Mouse (Mus musculus) small intestine, adult 2 months (tissue): ENCODE measurements around the gene Zfp385b. TPM values are rescaled to one million over a fixed set of nuclear protein-coding genes. Genes with fewer than 3 reads are reported as not detected.

Experiments used
- H3K27ac ChIP-seq: fragments of 200-500 bp; 2 replicates; pipeline ENCODE4 v1.5.1; 2012; ENCODE audit warnings: low read depth, low read length, control low read depth, inconsistent platforms; ENCODE audit not compliant: insufficient read depth
- H3K27me3 ChIP-seq: fragments of 200-500 bp; 2 replicates; pipeline ENCODE4 v1.6.1; 2012; ENCODE audit warnings: mild to moderate bottlenecking, moderate library complexity, low read length, inconsistent platforms; ENCODE audit not compliant: control insufficient read depth, insufficient read depth
- H3K36me3 ChIP-seq: fragments of 200-500 bp; 2 replicates; pipeline ENCODE4 v1.6.1; 2012; ENCODE audit warnings: mild to moderate bottlenecking, low read length, control low read depth, inconsistent platforms; ENCODE audit not compliant: control insufficient read depth, insufficient read depth
- H3K4me1 ChIP-seq: fragments of 200-500 bp; 2 replicates; pipeline ENCODE4 v1.6.1; 2012; ENCODE audit warnings: low read length, inconsistent platforms, mixed read lengths; ENCODE audit not compliant: control insufficient read depth, insufficient read depth, insufficient read length
- H3K4me3 ChIP-seq: fragments of 200-500 bp; 2 replicates; pipeline ENCODE4 v1.5.1; 2012; ENCODE audit warnings: low read depth, mild to moderate bottlenecking, control low read depth, inconsistent platforms, low read length, moderate library complexity
- CTCF ChIP-seq: fragments of 200-500 bp; IDR thresholded peaks from 2 replicates; pipeline ENCODE4 v1.5.1; 2012; ENCODE audit warnings: low read depth, mild to moderate bottlenecking, control low read depth, inconsistent platforms, low read length, moderate library complexity, mixed read lengths; ENCODE audit not compliant: insufficient replicate concordance, insufficient read length; ENCODE audit errors: extremely low read depth
- POLR2A ChIP-seq: fragments of 200-500 bp; IDR thresholded peaks from 2 replicates; pipeline ENCODE4 v1.6.1; 2012; ENCODE audit warnings: low read depth, mild to moderate bottlenecking, control low read depth, inconsistent platforms, low read length, moderate library complexity
- WGBS: fragments of 180-500 bp; shearing (Covaris S2); methylation state at CpG from one replicate; pipeline ENCODE4 v1.1.7; 2018; 5-methylcytosine and 5-hydroxymethylcytosine counted together
- polyA plus RNA-seq: library from polyadenylated mRNA; depleted of rRNA; stranded (reverse); fragments of >200 nt; gene quantifications from 2 replicates; pipeline ENCODE4 v1.2.3, GENCODE M21; 2012

Gene Zfp385b
- polyA plus RNA-seq, 1 experiment = 3.4 TPM

GRCm38 (mm10) chr2:77790295-77790694, 29.1 kb downstream of the Zfp385b start:
- no peaks in the 10 kb centered on the region for H3K27me3 ChIP-seq
- no peaks in the 10 kb centered on the region for H3K4me1 ChIP-seq
- 47% methylated on average over 9 of the region's 9 CpGs for WGBS
- H3K27ac ChIP-seq = no peak overlapping the region
- TF ChIP-seq CTCF (no peak), POLR2A (no peak)
- no peaks in the 10 kb centered on the region for H3K36me3 ChIP-seq
- H3K4me3 ChIP-seq = no peak overlapping the region

GRCm38 (mm10) chr2:77781390-77781789, 38.0 kb downstream of the Zfp385b start:
- no peak overlapping the region for H3K27ac ChIP-seq
- H3K4me3 ChIP-seq = no peak overlapping the region
- no peaks in the 10 kb centered on the region for H3K4me1 ChIP-seq
- no peaks in the 10 kb centered on the region for H3K36me3 ChIP-seq
- TF ChIP-seq CTCF = no peak
- no peak for TF ChIP-seq POLR2A
- H3K27me3 ChIP-seq = no peaks in the 10 kb centered on the region
- 78% methylated on average over 7 of the region's 7 CpGs for WGBS

GRCm38 (mm10) chr2:77777781-77778180, 41.7 kb downstream of the Zfp385b start:
- H3K4me1 ChIP-seq = no peaks in the 10 kb centered on the region
- no peaks in the 10 kb centered on the region for H3K36me3 ChIP-seq
- H3K27me3 ChIP-seq = no peaks in the 10 kb centered on the region
- no peak overlapping the region for H3K27ac ChIP-seq
- TF ChIP-seq CTCF (no peak), POLR2A (no peak)
- no peak overlapping the region for H3K4me3 ChIP-seq
- WGBS = 38% methylated on average over 6 of the region's 6 CpGs

GRCm38 (mm10) chr2:77777047-77777686, 42.3 kb downstream of the Zfp385b start:
- H3K4me3 ChIP-seq = no peak overlapping the region
- TF ChIP-seq CTCF (no peak), POLR2A (no peak)
- no peak overlapping the region for H3K27ac ChIP-seq
- 72% methylated on average over 10 of the region's 10 CpGs for WGBS
- H3K4me1 ChIP-seq = no peaks in the 10 kb centered on the region
- no peaks in the 10 kb centered on the region for H3K36me3 ChIP-seq
- no peaks in the 10 kb centered on the region for H3K27me3 ChIP-seq

- H3K4me1 ChIP-seq = no peaks in the 10 kb centered on the region
- no peak overlapping the region for H3K4me3 ChIP-seq
- TF ChIP-seq CTCF = no peak
- TF ChIP-seq POLR2A = no peak
- 83% methylated on average over 15 of the region's 15 CpGs for WGBS
- no peak overlapping the region for H3K27ac ChIP-seq
- no peaks in the 10 kb centered on the region for H3K27me3 ChIP-seq
- no peaks in the 10 kb centered on the region for H3K36me3 ChIP-seq
Measured at GRCm38 (mm10) chr2:77775247-77775880, 44.1 kb downstream of the Zfp385b start.

GRCm38 (mm10) chr2:77770056-77770697, 49.3 kb downstream of the Zfp385b start:
- TF ChIP-seq POLR2A (no peak), CTCF (no peak)
- 63% methylated on average over 8 of the region's 8 CpGs for WGBS

GRCm38 (mm10) chr2:77768321-77768886, 51.0 kb downstream of the Zfp385b start:
- no peaks in the 10 kb centered on the region for H3K27me3 ChIP-seq
- TF ChIP-seq POLR2A (no peak), CTCF (no peak)
- no peak overlapping the region for H3K27ac ChIP-seq
- no peak overlapping the region for H3K4me3 ChIP-seq
- no peaks in the 10 kb centered on the region for H3K36me3 ChIP-seq
- WGBS = 74% methylated on average over 17 of the region's 17 CpGs
- no peaks in the 10 kb centered on the region for H3K4me1 ChIP-seq

More at GRCm38 (mm10) chr2:77770056-77770697, 49.3 kb downstream of the Zfp385b start:
- no peak overlapping the region for H3K4me3 ChIP-seq
- no peaks in the 10 kb centered on the region for H3K36me3 ChIP-seq
- no peaks in the 10 kb centered on the region for H3K4me1 ChIP-seq
- H3K27me3 ChIP-seq = no peaks in the 10 kb centered on the region
- no peak overlapping the region for H3K27ac ChIP-seq
